Mouse (Mus musculus) embryo, embryonic 11 days (tissue): Measurements from ENCODE around the gene Itgav.

Experiments
- DNase-seq: peaks from one replicate; pipeline ENCODE4 v3.0.0-alpha.2; 2015

Gene Itgav

GRCm38 (mm10) chr2:83713946-83714345 lies 10.3 kb upstream of the Itgav start:
- no peak for DNase-seq

GRCm38 (mm10) chr2:83714783-83715182 lies 9.4 kb upstream of the Itgav start:
- peak; percentile 84 for DNase-seq

GRCm38 (mm10) chr2:83718341-83718740 lies 5.9 kb upstream of the Itgav start:
- DNase-seq, result no peak

GRCm38 (mm10) chr2:83721635-83722034 lies 2.6 kb upstream of the Itgav start:
- DNase-seq, result no peak

DNA sequence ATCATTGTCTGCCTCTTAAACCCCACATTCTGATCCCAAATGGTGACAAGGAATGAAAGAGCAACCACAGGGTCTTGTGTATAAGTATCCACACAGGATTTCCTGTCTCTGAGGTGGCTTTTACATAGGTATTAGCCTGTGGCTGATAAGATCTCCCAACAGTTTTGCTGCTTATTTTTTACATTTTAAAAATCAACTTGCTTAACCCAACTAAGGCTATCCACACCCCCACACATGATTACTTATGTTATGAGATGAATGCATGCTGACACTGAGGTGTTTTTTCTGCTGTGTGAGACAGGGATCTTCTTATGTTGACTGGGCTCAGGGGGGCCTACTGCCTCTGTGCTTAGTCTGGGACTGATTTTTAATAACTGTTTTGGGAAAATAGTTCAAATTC lies 1.3 kb upstream of the Itgav start:
- no peak for DNase-seq

DNA sequence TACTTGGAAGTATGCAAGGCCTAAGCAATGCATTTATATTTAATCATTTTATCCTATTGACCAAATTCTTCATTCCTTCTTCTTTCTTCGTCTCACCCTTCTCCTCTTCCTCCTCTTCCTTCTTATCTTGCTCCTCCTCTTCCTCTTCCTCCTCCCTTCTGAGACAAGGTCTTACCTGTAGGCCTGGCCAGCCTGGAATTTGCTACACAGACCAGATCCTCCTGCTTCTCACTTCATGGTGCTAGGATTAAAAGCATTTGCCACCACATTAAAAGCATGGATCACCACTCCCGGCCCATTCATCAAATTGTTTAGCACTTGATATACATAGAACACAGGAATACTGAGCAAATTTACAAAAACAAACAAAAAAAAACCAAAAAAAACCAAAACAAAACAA lies 851 bp upstream of the Itgav start:
- no peak for DNase-seq

DNA sequence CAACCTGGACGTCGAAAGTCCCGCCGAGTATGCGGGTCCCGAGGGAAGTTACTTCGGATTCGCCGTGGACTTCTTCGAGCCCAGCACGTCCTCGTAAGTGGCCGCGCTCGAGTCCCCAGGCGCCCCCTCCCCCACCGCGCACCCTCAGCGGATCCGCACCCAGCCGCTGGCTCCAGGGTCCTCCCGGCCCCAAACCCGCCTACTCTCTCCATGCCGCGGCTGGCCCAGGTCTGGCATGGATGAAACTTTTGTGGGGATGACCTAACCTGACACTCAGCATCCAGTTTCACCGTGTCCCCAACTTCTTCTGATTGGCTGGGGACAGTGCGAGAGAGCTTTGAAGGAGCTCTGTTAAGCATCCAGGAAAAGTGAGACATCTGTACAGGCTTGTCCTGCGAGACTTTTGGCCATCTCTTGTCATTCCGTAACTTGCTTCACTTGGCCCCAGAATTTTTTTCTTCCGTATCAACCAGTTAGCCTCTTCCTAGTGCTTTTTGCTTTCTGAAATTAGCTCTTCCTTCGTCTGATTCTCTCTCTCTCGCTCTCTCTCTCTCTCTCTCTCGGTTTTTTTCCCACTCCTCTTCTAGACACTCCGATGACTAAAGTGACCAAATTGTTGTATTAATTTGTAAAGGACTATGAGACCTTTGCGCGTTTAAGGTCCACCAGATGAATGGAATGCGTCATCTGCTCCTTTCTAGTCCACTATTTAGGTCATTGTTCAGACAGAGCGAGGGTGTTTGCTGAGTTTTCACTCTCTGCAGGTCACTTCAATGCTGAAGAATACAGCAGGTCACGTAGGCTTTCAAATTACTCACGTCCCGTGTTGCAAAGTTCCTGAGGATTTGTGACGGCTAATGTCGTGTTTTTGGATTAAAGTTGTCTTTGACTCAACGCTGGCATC lies 882 bp downstream of the Itgav start:
- peak; percentile 74 for DNase-seq

- DNase-seq, result no peak
Observed at GRCm38 (mm10) chr2:83725796-83726195, 1.6 kb downstream of the Itgav start.

DNA sequence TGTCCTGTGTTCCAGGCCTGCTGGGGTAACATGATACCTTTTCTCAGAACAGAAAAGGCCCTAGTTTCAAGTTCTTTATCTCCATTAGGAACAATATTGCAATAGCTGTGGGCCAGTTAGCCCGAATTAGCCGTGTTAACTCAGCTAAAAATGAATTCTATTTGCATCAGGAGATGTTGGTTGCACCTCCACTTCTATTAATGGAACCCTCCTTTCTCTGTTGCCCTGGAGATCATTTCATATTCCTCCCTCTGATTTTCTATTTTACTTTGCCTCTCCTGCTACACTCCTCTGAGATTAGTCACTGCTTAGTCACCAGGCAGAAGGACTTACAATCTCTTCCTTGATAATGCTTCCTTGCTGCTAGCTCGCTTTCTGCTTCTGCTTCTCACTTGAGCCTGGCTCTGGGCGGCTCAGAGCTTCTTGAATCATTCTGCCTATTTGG lies 4.1 kb downstream of the Itgav start:
- DNase-seq, result no peak

DNA sequence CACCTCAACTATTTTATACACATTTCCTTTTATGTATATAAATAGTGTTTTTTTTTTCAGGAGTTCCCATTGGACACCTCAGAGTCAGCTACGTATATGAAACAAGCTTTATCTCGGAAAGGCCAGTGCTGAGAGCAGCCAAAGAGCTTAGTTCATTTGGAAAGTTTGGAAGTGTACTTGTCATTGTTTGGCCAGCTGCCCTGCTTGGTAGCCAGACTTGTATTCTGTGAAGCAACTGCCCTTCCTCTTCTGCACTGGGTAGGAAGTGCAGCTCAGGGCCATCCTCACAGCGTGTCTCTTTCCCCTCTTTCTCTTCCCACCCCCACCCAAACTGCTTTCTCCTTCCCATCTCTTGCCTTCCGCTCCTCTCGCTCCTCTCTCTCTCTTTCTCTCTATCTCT lies 5.1 kb downstream of the Itgav start:
- DNase-seq, result no peak

GRCm38 (mm10) chr2:83732896-83733295 lies 8.7 kb downstream of the Itgav start:
- DNase-seq, result no peak

DNA sequence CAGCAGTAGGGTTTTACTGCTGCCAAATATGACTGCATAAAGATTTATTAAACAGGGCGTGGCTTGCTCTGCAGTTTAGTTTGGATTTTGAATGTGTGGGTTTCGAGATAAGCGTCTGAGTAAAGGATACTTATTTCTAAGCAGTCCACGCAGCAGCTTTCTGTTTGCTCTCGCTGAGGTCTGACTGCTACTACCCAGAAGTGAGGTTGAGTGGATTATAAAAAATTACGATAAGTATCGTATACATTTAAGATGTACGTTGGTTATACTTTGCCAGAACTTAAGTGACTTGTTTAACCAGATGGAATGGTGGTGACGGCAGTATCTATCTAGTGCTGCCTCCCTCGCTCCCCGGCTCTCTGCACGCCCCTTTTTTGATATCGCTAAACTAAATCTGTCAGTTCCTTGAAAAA lies 9.8 kb downstream of the Itgav start:
- DNase-seq, result no peak

DNA sequence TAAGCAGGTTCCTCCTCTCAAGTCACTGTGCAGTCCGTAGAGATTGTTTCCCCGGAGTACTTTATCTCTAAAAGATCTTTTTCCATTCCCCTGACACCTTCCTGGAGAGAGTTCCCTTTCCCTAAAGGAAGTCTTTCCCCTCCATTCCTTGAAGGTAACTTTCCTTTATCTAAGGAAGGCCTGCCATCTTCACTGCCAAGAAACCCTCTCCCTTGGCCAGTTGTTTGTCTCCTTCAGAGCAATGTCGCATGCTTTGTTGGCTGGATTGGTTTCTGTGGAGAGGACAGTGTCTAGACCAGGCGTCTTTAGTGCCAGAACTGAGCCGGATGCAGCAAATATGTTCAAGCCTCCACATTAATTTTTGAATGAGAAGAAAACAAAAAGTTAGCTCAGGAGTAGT lies 11.1 kb downstream of the Itgav start:
- no peak for DNase-seq

DNA sequence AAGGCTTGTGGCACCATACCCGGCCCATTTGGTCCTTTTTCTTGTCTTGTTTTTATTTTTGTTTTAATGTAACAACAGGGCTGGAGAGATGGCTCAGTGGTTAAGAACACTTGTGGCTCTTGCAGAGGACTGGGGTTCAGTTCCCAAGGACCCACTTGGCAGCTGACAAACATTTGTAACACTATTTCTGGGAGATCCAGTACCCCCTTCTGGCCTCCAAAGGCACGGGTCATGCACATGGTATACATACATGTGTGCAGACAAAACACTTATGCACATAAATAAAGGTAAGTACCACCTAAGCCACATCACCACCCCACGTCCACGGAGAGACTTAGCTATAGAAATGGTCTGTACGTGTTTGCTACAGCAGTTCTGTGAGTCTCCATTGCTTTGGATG lies 12.6 kb downstream of the Itgav start:
- DNase-seq, result no peak

DNA sequence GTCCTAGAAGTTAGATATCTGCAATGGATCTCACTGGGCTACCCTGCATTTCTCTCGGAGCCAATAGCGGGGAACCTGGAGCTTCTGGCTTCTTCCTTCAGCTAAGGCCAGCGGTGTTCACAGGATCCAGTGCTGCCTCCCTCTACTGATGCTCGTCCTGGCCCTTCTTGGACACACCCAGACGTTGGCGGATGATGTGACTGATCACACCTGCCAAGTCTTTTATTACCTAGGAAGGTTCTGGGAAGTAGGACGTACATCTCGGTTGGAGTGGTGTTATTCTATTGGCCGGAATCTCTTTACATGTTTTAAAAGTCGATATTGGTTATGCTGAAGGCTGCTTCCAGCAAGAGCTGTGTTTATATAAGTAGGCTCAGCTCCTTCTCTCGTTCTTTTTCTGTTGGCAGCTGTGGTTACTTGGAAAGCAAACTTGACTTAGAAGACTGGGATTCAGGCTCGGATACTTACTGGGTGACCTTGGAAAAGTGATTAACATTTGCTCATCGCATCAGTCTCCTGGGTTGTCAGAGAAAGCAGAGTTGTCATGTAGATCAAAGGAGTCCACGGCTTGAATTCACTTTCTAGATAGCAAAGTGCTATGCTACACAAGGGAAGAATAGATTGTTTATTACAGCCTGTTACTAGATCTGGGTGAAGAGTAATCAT lies 14.5 kb downstream of the Itgav start:
- DNase-seq, result no peak

DNA sequence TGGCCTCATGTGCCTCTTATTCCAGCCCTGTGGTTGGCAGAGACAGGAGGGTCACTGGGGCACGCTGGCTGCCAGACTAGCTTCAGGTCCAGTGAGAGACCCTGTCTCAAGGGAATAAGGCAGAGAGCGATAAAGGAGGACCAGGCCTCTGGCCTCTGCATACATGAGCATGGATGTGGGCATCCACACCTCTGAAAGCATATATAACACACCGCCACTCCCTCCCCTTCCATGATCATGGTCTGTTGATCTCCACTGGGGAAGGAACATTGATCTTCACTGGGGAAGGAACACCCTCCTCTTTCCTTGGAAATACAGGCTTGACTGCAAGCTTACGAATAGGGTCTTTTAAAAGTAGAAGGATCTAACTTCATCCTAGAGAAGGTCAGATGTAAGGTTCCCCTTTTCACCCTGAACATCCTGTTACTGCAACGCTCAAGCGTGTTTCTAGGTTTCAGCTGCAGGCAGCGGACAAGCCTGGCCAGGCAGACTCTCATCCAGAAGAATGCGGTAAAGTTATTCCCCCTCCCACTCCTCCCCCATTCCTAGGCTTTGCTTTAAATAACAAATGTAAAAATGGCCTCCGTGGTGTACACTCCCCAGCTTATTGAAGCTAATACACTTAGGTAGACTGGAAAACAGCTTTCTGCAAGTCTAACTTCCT lies 15.4 kb downstream of the Itgav start:
- DNase-seq, result peak; percentile 54

DNA sequence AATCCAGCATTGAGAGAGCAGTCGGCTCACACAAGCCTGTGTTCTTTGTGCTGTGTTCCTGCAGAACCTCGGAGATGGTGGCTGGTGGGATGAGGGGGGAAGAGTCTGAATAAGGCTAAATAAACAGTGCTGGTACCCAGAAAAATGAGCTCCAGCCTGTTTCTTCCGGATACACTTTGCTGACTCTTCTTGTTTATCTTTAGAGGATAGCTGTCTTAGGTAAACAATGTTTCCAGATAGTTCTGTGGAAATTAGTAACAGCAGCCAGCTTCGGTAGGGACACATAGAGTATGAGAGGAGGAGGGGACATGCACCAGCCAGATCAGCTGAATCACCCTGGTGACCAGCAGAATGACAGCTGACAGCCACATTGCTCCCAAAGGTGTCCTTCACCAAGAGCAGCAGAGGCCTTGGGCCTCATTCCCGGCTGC lies 16.4 kb downstream of the Itgav start:
- DNase-seq, result peak; percentile 20

DNA sequence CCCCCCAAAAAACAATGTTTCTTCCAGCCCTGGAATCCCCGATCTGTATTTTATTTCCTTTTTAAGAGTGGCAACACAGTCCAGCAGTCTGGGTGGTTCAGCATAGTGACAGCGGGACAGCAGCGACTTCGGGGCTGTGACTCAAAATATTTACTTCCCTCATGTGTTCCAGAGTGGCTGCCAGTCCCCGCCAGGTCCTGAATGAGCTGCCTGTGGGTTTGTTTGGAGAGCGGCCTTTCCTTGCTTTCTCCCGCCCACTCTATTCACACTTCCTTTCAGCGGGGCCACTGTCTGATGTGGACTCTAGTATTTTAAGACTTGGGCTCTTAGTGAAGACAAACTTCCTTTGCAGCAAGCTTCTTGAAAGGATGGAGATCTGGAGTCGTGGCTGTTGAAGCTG lies 18.0 kb downstream of the Itgav start:
- peak; percentile 33 for DNase-seq

GRCm38 (mm10) chr2:83742836-83743235 lies 18.6 kb downstream of the Itgav start:
- no peak for DNase-seq

DNA sequence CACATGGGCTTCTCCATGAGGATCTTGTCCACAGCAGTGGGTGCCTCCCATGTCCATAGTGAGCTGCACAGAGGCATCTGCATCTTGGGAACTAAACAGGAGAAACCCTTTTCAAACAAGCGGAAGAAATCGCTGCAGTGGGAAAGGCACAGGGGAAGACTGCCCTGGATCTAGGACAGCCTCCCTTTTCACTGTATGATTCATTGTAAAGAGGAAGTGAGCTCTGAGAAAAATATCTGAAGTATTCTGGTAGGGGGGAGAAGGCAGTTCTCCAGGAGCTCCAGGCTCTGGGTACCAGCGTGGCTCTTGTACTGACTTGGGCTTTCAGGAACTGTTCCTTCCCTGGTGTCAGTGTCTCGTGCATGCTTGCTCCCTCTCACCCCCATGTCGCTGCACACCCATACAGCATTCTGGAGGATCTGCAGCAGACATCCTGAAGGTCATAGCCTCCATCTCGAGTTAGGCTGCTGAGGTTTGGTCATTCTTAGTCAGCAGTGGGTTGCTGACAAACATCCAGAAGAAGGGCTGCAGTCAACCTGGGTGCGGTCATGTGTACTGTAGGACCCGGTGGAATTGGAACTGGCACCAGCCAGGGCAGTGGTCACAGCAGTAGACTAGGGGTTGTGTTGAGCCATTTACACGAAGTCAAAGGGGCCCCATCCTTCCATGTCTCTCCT lies 20.2 kb downstream of the Itgav start:
- DNase-seq, result no peak

GRCm38 (mm10) chr2:83745257-83745656 lies 21.1 kb downstream of the Itgav start:
- DNase-seq, result no peak

DNA sequence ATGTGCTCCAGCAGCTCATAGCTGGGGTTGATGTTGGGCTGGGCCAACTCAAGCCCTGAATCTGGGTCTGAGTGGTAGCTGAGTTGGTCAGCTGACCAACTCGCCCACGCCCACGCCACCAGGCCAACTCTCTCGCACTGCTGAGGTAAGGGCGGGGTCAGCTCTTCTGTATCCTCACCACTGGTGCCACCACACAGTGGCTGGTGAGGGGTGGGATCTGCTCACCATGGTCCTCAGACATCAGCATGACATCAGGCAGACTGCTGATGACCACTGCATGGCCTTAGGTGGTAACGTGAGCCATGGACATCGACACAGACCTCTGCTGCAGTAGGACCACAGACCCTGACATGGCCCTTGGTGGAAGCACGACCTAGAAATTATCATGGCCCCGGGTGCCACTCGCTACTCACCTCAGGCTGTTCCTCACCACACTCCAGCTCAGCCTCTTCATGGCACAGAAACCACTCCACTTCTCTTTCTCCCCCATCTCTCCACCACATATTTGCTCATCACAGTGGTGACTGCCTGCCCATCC lies 24.5 kb downstream of the Itgav start:
- no peak for DNase-seq

- no peak for DNase-seq
Observed at GRCm38 (mm10) chr2:83753008-83753407, 28.8 kb downstream of the Itgav start.
